Mouse (Mus musculus) G1E (cell line): Measurements from ENCODE around the gene Pcx. TPM values are rescaled to one million over a fixed set of nuclear protein-coding genes. Genes with fewer than 3 reads are reported as not detected.
A peak's percentile ranks its signal among the peaks of the same experiment; 100 is the strongest.

Experiments
- ATAC-seq: 2 replicates; pipeline ENCODE4 v1.8.0; 2016; ENCODE audit warnings: mild to moderate bottlenecking; ENCODE audit not compliant: insufficient number of reproducible peaks, poor library complexity, low FRiP score, severe bottlenecking; ENCODE audit errors: extremely low read depth
- DNase-seq: peaks from one replicate; pipeline ENCODE4 v3.0.0; 2012; ENCODE audit warnings: low spot score
- H3K27me3 ChIP-seq: 2 replicates; pipeline ENCODE4 v1.6.1; 2012; ENCODE audit warnings: mild to moderate bottlenecking, low read length, inconsistent platforms; ENCODE audit not compliant: insufficient read depth
- H3K36me3 ChIP-seq: replicated peaks from 2 replicates; pipeline ENCODE3; 2012; ENCODE audit warnings: mild to moderate bottlenecking, inconsistent platforms
- H3K4me1 ChIP-seq: 2 replicates; pipeline ENCODE4 v1.6.1; 2012; ENCODE audit warnings: low read depth, low read length, inconsistent platforms, mixed read lengths; ENCODE audit not compliant: insufficient read depth
- H3K4me3 ChIP-seq: 2 replicates; pipeline ENCODE4 v1.5.1; 2012; ENCODE audit warnings: low read depth, mild to moderate bottlenecking, inconsistent platforms, low read length, moderate library complexity, mixed read lengths
- H3K9me3 ChIP-seq: replicated peaks from 2 replicates; pipeline ENCODE4 v1.6.1; 2012; ENCODE audit warnings: inconsistent platforms
- CTCF ChIP-seq: IDR thresholded peaks from 2 replicates; pipeline ENCODE4 v1.5.1; 2012; ENCODE audit warnings: low read depth, low read length, inconsistent platforms, mixed read lengths
- GATA1 ChIP-seq: IDR thresholded peaks from 2 replicates; pipeline ENCODE4 v1.6.1; 2012; ENCODE audit warnings: borderline replicate concordance, low read length, inconsistent platforms, mixed read lengths
- GATA2 ChIP-seq: IDR thresholded peaks from 2 replicates; pipeline ENCODE4 v1.6.1; 2012; ENCODE audit warnings: low read depth, low read length, inconsistent platforms, borderline replicate concordance
- POLR2AphosphoS5 ChIP-seq: IDR thresholded peaks from 2 replicates; pipeline ENCODE4 v1.6.1; 2012; ENCODE audit warnings: low read depth, low read length, inconsistent platforms; ENCODE audit not compliant: insufficient replicate concordance
- TAL1 ChIP-seq: conservative IDR thresholded peaks from 2 replicates; pipeline ENCODE4 v1.6.1; 2012; ENCODE audit warnings: low read depth, low read length, inconsistent platforms, mixed read lengths
- polyA plus RNA-seq: library from polyadenylated mRNA; stranded (reverse); fragments of >175 nt; gene quantifications from 2 replicates; pipeline ENCODE4 v1.2.3, GENCODE M21; 2012
- total RNA-seq, 2 experiments: library from RNA; stranded (forward) in 1 of 2; stranded (reverse) in 1 of 2; fragments of 200-1000 nt in 1 of 2; fragments of >200 nt in 1 of 2; fragmentation: Nextera tagmentation in 1 of 2; gene quantifications; 2 replicates each; pipeline ENCODE4 v1.2.3; 2014 to 2017

The Pcx gene
- total and polyA plus RNA-seq, 3 experiments = 2.2 to 26.3 (median 12.9) TPM

GRCm38 (mm10) chr19:4556787-4557186, 46.5 kb downstream of the Pcx start:
- H3K4me1 ChIP-seq = peaks cover 10% of the 10 kb centered on the region
- ATAC-seq = no peak

GRCm38 (mm10) chr19:4557796-4558569, 47.7 kb downstream of the Pcx start:
- Histone ChIP-seq H3K36me3 (no peaks in the 10 kb centered on the region), H3K27me3 (peaks cover 4% of the 10 kb centered on the region; the same call in 1 of the 2 replicates), H3K9me3 (no peaks in the 10 kb centered on the region), H3K4me1 (peaks cover 10% of the 10 kb centered on the region), H3K4me3 (no peak overlapping the region)
- no peak for ATAC-seq
- DNase-seq = no peak
- TF ChIP-seq GATA2 (no peak), POLR2AphosphoS5 (no peak), CTCF (no peak), TAL1 (no peak), GATA1 (no peak)

More at GRCm38 (mm10) chr19:4556787-4557186, 46.5 kb downstream of the Pcx start:
- no peaks in the 10 kb centered on the region for H3K36me3 ChIP-seq
- H3K9me3 ChIP-seq = no peaks in the 10 kb centered on the region
- TF ChIP-seq GATA2 = no peak
- no peak for TF ChIP-seq TAL1
- TF ChIP-seq CTCF = no peak
- TF ChIP-seq POLR2AphosphoS5 = no peak
- DNase-seq = no peak
- no peak overlapping the region for H3K4me3 ChIP-seq
- H3K27me3 ChIP-seq = peaks cover 4% of the 10 kb centered on the region; the same call in 1 of the 2 replicates

- Histone ChIP-seq H3K36me3 (no peaks in the 10 kb centered on the region), H3K27me3 (peaks cover 4% of the 10 kb centered on the region; the same call in 1 of the 2 replicates), H3K9me3 (no peaks in the 10 kb centered on the region), H3K4me3 (no peak overlapping the region), H3K4me1 (peaks cover 10% of the 10 kb centered on the region)
- TF ChIP-seq TAL1 = 0 out of 2 replicates have a peak, but pooled peaks have one; percentile 24
- TF ChIP-seq CTCF = no peak
- TF ChIP-seq GATA2 = no peak
- DNase-seq = peak; percentile 8
- ATAC-seq = no peak; the same call in 1 of the 2 replicates
These were observed 48.3 kb downstream of the Pcx start for GRCm38 (mm10) chr19:4558570-4558955.

- H3K9me3 ChIP-seq = no peaks in the 10 kb centered on the region
- H3K4me1 ChIP-seq = peaks cover 10% of the 10 kb centered on the region
- ATAC-seq (no peak), DNase-seq (no peak)
- TF ChIP-seq TAL1 (no peak), GATA1 (no peak), CTCF (no peak)
- H3K36me3 ChIP-seq = no peaks in the 10 kb centered on the region
- no peak overlapping the region for H3K4me3 ChIP-seq
- peaks cover 4% of the 10 kb centered on the region; the same call in 1 of the 2 replicates for H3K27me3 ChIP-seq
These were observed 48.7 kb downstream of the Pcx start for GRCm38 (mm10) chr19:4559011-4559410.

- no peak overlapping the region for H3K4me3 ChIP-seq
- ATAC-seq (no peak), DNase-seq (no peak)
- peaks cover 4% of the 10 kb centered on the region; the same call in 1 of the 2 replicates for H3K27me3 ChIP-seq
- H3K9me3 ChIP-seq = no peaks in the 10 kb centered on the region
- TF ChIP-seq TAL1 (no peak), CTCF (no peak), GATA1 (no peak), GATA2 (no peak), POLR2AphosphoS5 (no peak)
- no peaks in the 10 kb centered on the region for H3K36me3 ChIP-seq
- peaks cover 10% of the 10 kb centered on the region for H3K4me1 ChIP-seq
These were observed 49.3 kb downstream of the Pcx start for GRCm38 (mm10) chr19:4559588-4559987.

GRCm38 (mm10) chr19:4560205-4560604, 49.9 kb downstream of the Pcx start:
- H3K4me1 ChIP-seq = peaks cover 10% of the 10 kb centered on the region
- H3K27me3 ChIP-seq = peaks cover 4% of the 10 kb centered on the region; the same call in 1 of the 2 replicates
- no peak overlapping the region for H3K4me3 ChIP-seq
- no peak for ATAC-seq
- no peak for TF ChIP-seq TAL1
- no peak for TF ChIP-seq GATA2
- no peak for TF ChIP-seq CTCF
- no peak for TF ChIP-seq GATA1
- TF ChIP-seq POLR2AphosphoS5 = no peak
- no peak for DNase-seq
- no peaks in the 10 kb centered on the region for H3K9me3 ChIP-seq
- H3K36me3 ChIP-seq = no peaks in the 10 kb centered on the region

DNA sequence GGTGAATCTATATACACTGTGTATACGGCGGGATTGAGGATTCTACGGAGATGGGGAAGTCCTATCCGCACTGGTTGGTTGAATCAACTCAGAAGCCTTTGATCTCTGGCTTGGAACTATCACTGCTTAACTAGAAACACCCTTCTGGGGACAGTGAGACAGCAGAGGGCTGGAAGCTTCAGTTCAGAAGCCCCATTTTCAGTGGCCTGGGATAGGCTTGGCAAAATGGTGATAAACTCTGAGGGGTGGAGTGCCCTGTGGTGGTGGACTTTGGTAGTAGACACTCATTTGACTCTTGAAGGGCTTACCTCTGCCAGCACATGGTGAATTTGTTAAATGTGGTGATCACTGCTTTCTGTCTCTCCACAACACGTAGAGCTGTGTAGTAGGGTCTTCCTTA, 55.4 kb downstream of the Pcx start:
- no peak overlapping the region for H3K4me3 ChIP-seq
- H3K4me1 ChIP-seq = no peaks in the 10 kb centered on the region
- DNase-seq (no peak), ATAC-seq (no peak)
- H3K9me3 ChIP-seq = no peaks in the 10 kb centered on the region
- H3K27me3 ChIP-seq = peaks cover 7% of the 10 kb centered on the region
- H3K36me3 ChIP-seq = no peaks in the 10 kb centered on the region
- TF ChIP-seq POLR2AphosphoS5 (no peak), CTCF (no peak), GATA1 (no peak), TAL1 (no peak), GATA2 (no peak)
